Mouse (Mus musculus) embryonic facial prominence, embryonic 11.5 days (tissue): ENCODE measurements around the gene Fam207a. TPM values are rescaled to one million over a fixed set of nuclear protein-coding genes. Genes with fewer than 3 reads are reported as not detected.

Source experiments
- ATAC-seq: fragments of 200-750 bp; cut with Nextera tagmentation; replicated peaks from 2 replicates; pipeline ENCODE4 v1.8.0; 2017; ENCODE audit warnings: low read depth; ENCODE audit not compliant: insufficient number of reproducible peaks, low FRiP score, low TSS enrichment
- DNase-seq: peaks from one replicate; pipeline ENCODE4 v3.0.0-alpha.2; 2015; ENCODE audit warnings: low spot score
- H3K27ac ChIP-seq: fragments of 300-500 bp; sonication (generic); replicated peaks from 2 replicates; pipeline ENCODE4 v1.5.1; 2014; ENCODE audit warnings: mild to moderate bottlenecking, low read depth, low read length, control low read depth
- H3K27me3 ChIP-seq: fragments of 300-500 bp; sonication (generic); 2 replicates; pipeline ENCODE4 v1.6.1; 2014; ENCODE audit warnings: mild to moderate bottlenecking, low read length, moderate library complexity, mixed read lengths; ENCODE audit not compliant: control insufficient read depth, insufficient read depth
- H3K36me3 ChIP-seq: fragments of 300-500 bp; sonication (generic); replicated peaks from 2 replicates; pipeline ENCODE4 v1.6.1; 2014; ENCODE audit warnings: low read depth, mild to moderate bottlenecking, low read length, moderate library complexity, mixed read lengths; ENCODE audit not compliant: control insufficient read depth, insufficient read depth
- H3K4me1 ChIP-seq: fragments of 300-500 bp; sonication (generic); 2 replicates; pipeline ENCODE4 v1.6.1; 2014; ENCODE audit warnings: low read length, mixed read lengths; ENCODE audit not compliant: control insufficient read depth, insufficient read depth
- H3K4me2 ChIP-seq: fragments of 300-500 bp; sonication (generic); 2 replicates; pipeline ENCODE4 v1.6.1; 2014; ENCODE audit warnings: low read depth, mild to moderate bottlenecking, control low read depth, low read length, moderate library complexity
- H3K4me3 ChIP-seq: fragments of 300-500 bp; sonication (generic); 2 replicates; pipeline ENCODE4 v1.5.1; 2014; ENCODE audit warnings: low read depth, low read length, control low read depth
- H3K9ac ChIP-seq: fragments of 300-500 bp; sonication (generic); replicated peaks from 2 replicates; pipeline ENCODE4 v1.6.1; 2014; ENCODE audit warnings: mild to moderate bottlenecking, control low read depth, low read length
- H3K9me3 ChIP-seq: fragments of 300-500 bp; sonication (generic); replicated peaks from 2 replicates; pipeline ENCODE4 v1.6.1; 2016; ENCODE audit warnings: mild to moderate bottlenecking, low read length, inconsistent platforms, mixed read lengths; ENCODE audit not compliant: control insufficient read depth
- WGBS: fragments of 180-500 bp; shearing (Covaris S2); extraction: QIAGEN DNeasy Blood & Tissue Kit; methylation state at CpG from one replicate; pipeline ENCODE4 v1.1.7; 2014; 5-methylcytosine and 5-hydroxymethylcytosine counted together
- polyA plus RNA-seq: library from polyadenylated mRNA; unstranded; fragments of >200 nt; fragmentation: Nextera tagmentation; extraction: Ambion mirVana; gene quantifications from 2 replicates; pipeline ENCODE4 v1.2.1, GENCODE M21; 2014

Fam207a gene
- polyA plus RNA-seq, 1 experiment from 2014 or later = 40.6 TPM

- H3K27ac ChIP-seq = no peak overlapping the region
- H3K27me3 ChIP-seq = no peaks in the 10 kb centered on the region
- H3K9me3 ChIP-seq = no peaks in the 10 kb centered on the region
- no peak overlapping the region for H3K4me2 ChIP-seq
- ATAC-seq = no peak
- no peak for DNase-seq
- H3K4me1 ChIP-seq = no peaks in the 10 kb centered on the region
- 80% methylated on average over 3 of the region's 3 CpGs for WGBS
- H3K36me3 ChIP-seq = peaks cover 5% of the 10 kb centered on the region
- H3K9ac ChIP-seq = no peak overlapping the region
- H3K4me3 ChIP-seq = no peak overlapping the region
These were observed 29.8 kb downstream of the Fam207a start for GRCm38 (mm10) chr10:77485786-77486185.

GRCm38 (mm10) chr10:77484205-77484935, 31.2 kb downstream of the Fam207a start:
- no peak for DNase-seq
- Histone ChIP-seq H3K9ac (no peak overlapping the region), H3K4me1 (no peaks in the 10 kb centered on the region), H3K27me3 (no peaks in the 10 kb centered on the region), H3K4me3 (no peak overlapping the region), H3K9me3 (no peaks in the 10 kb centered on the region), H3K27ac (no peak overlapping the region), H3K4me2 (no peak overlapping the region), H3K36me3 (peaks cover 2% of the 10 kb centered on the region)
- 69% methylated on average over 18 of the region's 18 CpGs for WGBS
- no peak for ATAC-seq

GRCm38 (mm10) chr10:77481814-77482213, 33.8 kb downstream of the Fam207a start:
- Histone ChIP-seq H3K27ac (no peak overlapping the region), H3K9me3 (no peaks in the 10 kb centered on the region), H3K36me3 (no peaks in the 10 kb centered on the region; the same call in 1 of the 2 replicates), H3K4me3 (no peak overlapping the region), H3K4me2 (no peak overlapping the region), H3K9ac (no peak overlapping the region), H3K27me3 (no peaks in the 10 kb centered on the region), H3K4me1 (no peaks in the 10 kb centered on the region)
- ATAC-seq (no peak), DNase-seq (no peak)

GRCm38 (mm10) chr10:77479972-77480371, 35.6 kb downstream of the Fam207a start:
- 83% methylated on average over 1 of the region's 1 CpGs for WGBS

GRCm38 (mm10) chr10:77476907-77477306, 38.7 kb downstream of the Fam207a start:
- no peaks in the 10 kb centered on the region for H3K36me3 ChIP-seq
- H3K4me1 ChIP-seq = no peaks in the 10 kb centered on the region
- DNase-seq = no peak
- no peak overlapping the region for H3K27ac ChIP-seq
- H3K27me3 ChIP-seq = no peaks in the 10 kb centered on the region
- no peak overlapping the region for H3K4me3 ChIP-seq
- H3K4me2 ChIP-seq = no peak overlapping the region
- ATAC-seq = no peak
- H3K9ac ChIP-seq = no peak overlapping the region
- WGBS = 89% methylated on average over 3 of the region's 3 CpGs
- no peaks in the 10 kb centered on the region; the same call in 1 of the 2 replicates for H3K9me3 ChIP-seq

More at GRCm38 (mm10) chr10:77479972-77480371, 35.6 kb downstream of the Fam207a start:
- DNase-seq = no peak
- Histone ChIP-seq H3K4me1 (no peaks in the 10 kb centered on the region), H3K27ac (no peak overlapping the region), H3K9me3 (no peaks in the 10 kb centered on the region), H3K27me3 (no peaks in the 10 kb centered on the region), H3K4me2 (no peak overlapping the region), H3K36me3 (no peaks in the 10 kb centered on the region), H3K4me3 (no peak overlapping the region), H3K9ac (no peak overlapping the region)
- ATAC-seq = no peak

GRCm38 (mm10) chr10:77472188-77472587, 43.4 kb downstream of the Fam207a start:
- H3K4me3 ChIP-seq = no peak overlapping the region
- H3K4me1 ChIP-seq = no peaks in the 10 kb centered on the region
- no peak overlapping the region for H3K4me2 ChIP-seq
- H3K27me3 ChIP-seq = no peaks in the 10 kb centered on the region
- no peaks in the 10 kb centered on the region; the same call in 1 of the 2 replicates for H3K9me3 ChIP-seq
- DNase-seq = no peak
- H3K9ac ChIP-seq = no peak overlapping the region
- no peaks in the 10 kb centered on the region for H3K36me3 ChIP-seq
- ATAC-seq = no peak
- H3K27ac ChIP-seq = no peak overlapping the region
- WGBS = 63% methylated on average over 5 of the region's 5 CpGs

GRCm38 (mm10) chr10:77471512-77471911, 44.1 kb downstream of the Fam207a start:
- H3K9ac ChIP-seq = no peak overlapping the region
- H3K36me3 ChIP-seq = no peaks in the 10 kb centered on the region
- H3K9me3 ChIP-seq = no peaks in the 10 kb centered on the region; the same call in 1 of the 2 replicates
- H3K27ac ChIP-seq = no peak overlapping the region
- no peaks in the 10 kb centered on the region for H3K4me1 ChIP-seq
- no peak overlapping the region for H3K4me3 ChIP-seq
- DNase-seq (no peak), ATAC-seq (no peak)
- H3K27me3 ChIP-seq = no peaks in the 10 kb centered on the region
- WGBS = 73% methylated on average over 7 of the region's 7 CpGs
- no peak overlapping the region for H3K4me2 ChIP-seq

- DNase-seq (no peak), ATAC-seq (no peak)
- Histone ChIP-seq H3K4me2 (no peak overlapping the region), H3K36me3 (no peaks in the 10 kb centered on the region), H3K9me3 (no peaks in the 10 kb centered on the region; the same call in 1 of the 2 replicates), H3K4me3 (no peak overlapping the region), H3K9ac (no peak overlapping the region), H3K4me1 (no peaks in the 10 kb centered on the region), H3K27ac (no peak overlapping the region), H3K27me3 (no peaks in the 10 kb centered on the region)
- 79% methylated on average over 3 of the region's 3 CpGs for WGBS
These were observed 44.8 kb downstream of the Fam207a start for GRCm38 (mm10) chr10:77470763-77471162.
